Mouse (Mus musculus): ENCODE data around the gene Cpn1.

Gene Cpn1

DNA sequence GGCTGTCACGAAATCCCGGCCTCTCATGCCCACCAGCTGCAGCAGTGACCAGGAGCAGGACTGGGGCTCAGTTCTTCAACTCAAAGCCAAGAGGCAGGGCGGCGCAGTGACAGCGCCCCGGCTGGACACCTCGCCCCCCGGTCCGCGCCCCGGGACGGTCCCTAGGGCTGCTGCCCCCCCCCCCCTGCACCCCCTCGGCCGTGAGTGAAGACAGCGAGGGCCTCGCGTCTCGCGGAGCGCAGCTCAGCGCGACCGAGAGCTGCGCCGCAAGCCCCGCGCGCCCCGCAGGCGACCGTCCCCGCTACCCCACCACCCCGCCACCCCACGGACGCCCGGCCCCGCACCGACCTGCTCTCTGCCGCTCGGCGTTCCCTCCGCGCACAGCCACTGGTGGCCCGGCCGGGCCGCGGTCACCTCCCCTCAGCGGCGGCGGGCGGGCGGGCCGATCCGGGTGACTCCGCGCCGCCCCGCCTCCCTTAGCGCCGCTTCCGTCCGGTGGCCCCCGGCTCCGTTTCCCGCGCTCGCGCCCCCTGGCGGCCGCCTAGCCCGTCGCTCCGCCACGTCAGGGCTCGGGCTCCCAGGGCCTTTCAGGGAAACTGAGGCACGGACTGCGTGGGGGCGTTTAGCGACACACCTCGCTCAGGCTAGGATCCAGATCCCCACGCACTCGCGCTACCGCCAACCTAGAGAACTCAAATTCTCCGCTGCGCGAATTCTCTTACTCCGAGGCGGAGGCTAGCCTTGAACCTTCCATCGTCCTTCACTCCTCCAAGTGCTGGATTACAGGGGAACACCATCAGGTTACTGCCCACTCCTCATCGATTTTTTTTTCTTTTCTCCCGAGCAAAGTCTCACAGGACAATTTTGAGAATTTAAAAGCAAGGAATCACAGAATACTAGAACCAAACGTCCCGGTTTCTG, 46.3 kb downstream of the Cpn1 start, which contains the start of gene Dnmbp:
Gene Dnmbp (minus strand): TSS at position 423 of the 921 bp plus-strand sequence.
- peak in 1 of 2 experiments; percentile 61 for DNase-seq (ENCODE audit: low spot score in 2 of 2)

DNA sequence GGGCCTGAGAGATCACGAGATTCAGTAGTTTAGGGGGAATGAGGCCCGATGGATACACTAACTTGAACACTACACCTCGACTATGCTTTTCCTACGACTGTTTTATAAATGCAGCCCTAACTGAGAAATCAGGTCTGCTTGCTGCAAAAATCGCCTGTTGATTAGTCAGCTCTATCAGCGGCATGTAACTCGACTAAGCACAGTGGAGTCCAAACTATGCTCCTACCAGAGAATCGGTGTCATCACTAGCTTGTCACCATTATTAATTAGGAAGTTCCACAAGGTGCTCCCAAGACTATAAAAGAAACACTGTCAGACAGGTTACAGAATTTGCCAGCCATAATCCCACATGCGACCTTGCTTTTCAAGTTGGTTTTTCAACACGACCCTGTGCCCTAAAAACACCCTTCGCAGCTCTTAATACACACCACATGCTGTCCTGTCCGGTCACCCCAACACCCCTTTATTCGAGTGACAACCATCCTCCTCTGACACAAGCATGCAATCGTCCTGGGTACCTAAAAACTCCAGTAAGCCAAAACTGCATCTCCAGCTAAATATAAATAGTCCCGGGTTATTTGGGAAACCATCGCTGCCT, 47.1 kb downstream of the Cpn1 start:
- DNase-seq (ENCODE audit: low spot score in 2 of 2), result no peak

DNA sequence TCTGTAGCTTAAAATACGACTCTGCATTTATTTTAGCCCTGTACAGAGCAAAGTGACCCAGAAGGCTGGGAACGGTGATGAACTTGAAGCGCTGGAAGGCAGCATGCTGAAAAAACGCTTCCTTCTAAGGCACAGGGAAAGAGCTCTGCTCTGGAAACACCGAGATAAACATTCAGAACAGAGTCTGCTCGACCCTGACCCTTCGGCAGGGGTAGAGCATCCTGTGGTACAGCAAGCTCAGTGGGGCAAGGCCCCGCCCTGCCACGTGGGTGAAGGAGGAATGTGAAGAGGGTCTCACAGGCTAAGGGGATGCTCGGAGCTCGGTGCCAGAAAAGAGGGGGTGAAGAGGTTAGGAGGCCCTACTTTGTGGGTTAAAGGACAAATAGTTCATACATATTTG, 48.0 kb downstream of the Cpn1 start:
- no peak for DNase-seq (ENCODE audit: low spot score in 2 of 2)

DNA sequence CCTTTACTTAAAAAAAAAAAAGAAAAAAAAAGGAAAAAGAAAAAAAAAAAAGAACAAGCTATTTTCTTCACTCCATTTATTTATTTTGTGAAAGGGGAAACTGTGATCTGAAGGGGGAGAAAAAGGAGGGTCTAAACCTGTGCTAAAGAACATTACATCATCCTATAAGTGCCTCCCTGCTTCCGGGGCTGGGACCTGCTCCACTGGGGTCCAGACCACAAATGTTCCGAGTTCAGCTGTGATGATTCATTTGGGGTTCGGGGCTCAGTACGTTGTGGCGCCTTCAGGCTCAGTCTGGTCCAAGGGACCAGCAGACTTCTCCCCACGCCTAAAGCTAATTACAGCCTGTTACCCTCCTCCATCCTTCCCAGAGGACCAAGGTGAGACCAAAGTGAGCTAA, 55.4 kb downstream of the Cpn1 start:
- DNase-seq (ENCODE audit: low spot score in 2 of 2), result no peak

DNA sequence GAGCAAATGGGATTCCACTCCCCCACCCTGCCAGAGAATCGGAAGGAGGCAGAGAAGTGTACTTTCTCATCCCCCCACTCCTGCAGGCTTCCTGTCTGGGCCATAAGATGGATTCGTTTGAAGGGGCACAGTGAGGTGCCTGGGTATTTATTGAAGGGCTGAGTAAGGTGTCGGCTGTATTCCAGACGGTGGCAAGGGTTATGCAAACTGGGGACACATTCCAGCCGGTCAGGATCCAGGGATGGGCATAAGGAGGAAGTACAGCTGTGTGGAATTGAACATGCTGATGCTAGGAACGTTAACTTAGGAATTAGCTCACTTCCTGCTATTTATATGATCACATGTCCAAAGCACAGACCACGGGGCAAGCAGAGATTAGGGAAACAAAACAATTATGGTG, 56.0 kb downstream of the Cpn1 start:
- DNase-seq (ENCODE audit: low spot score in 2 of 2), result no peak

DNA sequence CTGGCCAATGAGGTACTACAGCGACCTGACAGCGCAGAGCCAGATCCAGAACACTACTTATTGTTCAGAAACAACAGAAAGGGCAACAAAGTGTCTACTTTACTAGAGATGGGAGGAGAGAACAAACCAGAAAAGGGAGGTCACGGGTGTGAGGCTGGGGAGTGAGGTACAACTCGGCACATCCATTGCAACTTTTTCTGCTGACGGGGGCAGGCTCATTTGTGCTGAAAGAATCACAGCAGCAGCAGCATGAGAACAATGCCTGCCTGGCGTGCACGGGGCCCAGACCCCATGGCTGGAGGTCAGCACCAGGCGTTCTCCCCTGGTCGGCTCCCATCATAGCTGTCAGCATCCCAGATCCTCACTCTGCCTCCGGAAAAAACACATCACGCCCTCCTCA, 56.5 kb downstream of the Cpn1 start:
- no peak for DNase-seq (ENCODE audit: low spot score in 2 of 2)

DNA sequence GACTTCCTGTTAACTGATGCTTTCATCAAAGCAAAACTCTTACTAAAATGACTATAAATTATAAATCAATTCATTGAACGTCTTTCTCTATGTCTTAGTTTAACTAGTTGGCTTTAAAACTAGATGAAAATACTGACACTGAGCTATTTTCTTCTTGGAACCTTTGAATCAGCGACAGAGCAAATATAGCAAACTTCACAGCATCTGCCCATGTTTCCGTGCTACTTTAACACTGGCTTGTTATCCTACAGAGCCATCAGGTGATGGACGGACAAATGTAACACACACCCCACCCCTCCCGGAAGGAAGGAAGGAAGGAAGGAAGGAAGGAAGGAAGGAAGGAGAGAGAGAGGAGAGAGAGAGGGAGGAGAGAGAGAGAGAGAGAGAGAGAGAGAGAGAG, 58.4 kb downstream of the Cpn1 start:
- DNase-seq (ENCODE audit: low spot score in 2 of 2), result no peak

DNA sequence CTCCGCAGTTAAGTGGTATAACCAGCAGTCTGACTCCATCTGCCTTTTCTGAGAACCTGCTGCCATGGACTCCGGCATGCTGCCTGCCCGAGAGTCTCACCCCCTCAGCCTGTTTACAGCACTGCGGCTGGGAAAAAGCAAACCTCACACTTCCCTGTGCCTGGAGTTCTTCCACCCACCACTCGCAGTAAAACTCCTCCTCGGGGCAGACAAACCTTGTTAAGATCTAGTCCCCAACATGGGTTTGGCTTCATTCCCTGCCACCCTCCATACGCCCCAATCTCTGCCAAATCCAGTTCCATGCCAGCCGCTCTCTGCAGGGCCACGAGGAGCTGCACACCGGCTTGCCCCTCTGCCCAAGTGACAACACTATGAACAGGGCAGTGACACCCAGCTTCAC, 59.3 kb downstream of the Cpn1 start:
- DNase-seq (ENCODE audit: low spot score in 2 of 2), result peak; percentile 32 to 62

DNA sequence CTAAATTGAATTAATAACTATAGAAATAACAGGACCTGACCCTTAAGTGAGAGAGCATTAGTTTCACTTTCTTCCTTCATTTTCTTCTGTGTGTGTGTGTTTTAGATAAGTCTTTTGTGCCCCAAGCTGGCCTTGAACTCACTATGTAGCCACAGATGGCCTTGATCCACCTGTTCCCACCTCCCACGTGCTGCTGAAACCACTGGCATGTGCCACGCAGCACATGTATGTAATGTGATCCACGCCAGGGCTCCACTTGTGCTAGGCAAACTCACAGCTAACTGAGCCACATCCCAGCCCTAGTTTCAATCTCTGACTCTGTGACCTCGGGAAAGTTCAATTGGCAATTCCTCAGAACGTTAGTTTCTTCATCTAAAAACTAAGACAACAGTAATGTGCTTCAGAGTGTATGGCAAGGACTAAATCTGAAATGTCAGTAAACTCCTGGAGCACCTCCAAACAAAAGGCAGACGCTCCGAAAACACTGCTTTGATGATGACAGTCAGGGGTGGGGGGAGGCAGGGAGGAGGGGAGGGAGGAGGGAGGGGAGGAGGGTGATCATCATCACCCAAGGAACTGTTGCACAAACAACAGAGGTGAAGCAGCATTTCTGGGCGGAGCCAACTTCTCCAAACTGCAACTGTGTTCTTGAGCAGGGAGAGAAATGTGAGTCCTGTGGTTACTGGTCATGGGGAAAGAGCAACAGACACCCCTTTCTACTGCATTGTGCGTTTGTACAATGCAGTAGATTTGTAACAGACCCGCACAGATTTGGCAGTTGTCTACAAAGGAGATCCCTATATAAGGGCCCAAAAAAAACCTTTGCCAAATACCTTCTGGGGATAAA, 60.0 kb downstream of the Cpn1 start:
- no peak for DNase-seq (ENCODE audit: low spot score in 2 of 2)

DNA sequence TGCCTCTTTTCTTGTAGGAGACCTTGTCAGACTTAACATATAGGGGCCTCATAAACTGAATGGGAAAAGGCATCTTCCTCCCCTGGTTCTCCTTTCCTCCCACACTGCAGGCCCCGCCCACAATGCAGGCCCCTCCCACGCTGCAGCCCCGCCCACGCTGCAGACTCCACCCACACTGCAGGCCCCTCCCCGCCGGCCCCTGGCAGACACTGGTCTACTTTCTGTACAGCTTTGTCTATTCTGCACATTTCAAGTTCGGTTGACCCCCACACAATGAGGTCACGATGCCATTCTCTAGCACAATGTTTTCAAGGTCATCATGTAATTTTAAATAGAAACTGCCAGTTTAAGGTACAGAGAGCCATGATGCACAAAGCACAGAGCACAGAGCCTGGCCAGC, 62.0 kb downstream of the Cpn1 start:
- no peak for DNase-seq (ENCODE audit: low spot score in 2 of 2)

DNA sequence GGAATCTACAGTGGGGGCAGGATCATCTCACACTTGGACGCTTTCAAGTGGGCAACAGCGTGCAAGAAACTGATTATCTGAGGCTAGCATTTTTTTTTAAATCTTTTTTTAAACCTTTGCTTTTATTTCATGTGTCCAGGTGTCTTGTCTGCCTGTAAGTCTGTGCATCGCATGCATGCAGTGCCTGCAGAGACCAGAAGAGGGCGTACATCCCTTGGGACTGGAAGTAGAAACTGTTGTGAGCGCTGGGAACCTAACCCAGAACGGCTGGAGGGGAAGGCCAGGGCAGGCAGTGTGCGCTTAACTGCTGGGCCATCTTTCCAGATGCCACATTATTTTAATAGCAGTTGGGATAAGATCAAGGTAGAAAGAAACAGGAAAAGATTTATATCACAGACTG, 63.4 kb downstream of the Cpn1 start:
- no peak for DNase-seq (ENCODE audit: low spot score in 2 of 2)

DNA sequence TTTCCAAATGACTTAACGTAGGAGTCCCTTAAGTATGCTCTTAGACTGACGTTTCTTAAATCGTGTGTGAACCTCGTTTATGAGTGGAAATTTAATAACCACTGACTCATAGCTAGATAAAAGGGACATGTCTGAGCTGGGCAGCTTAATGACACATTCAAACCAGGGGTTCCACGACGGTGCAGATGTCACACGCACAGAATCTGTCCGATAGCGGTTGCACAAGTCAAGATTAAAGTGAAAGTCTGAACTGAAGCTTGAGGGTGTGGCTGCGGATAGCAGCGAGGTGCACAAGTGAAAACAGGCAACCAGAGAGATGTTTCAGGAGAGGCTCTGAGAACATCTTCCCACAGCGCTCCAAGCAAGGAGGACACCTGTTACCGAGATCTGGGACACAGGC, 64.9 kb downstream of the Cpn1 start:
- no peak for DNase-seq (ENCODE audit: low spot score in 2 of 2)

DNA sequence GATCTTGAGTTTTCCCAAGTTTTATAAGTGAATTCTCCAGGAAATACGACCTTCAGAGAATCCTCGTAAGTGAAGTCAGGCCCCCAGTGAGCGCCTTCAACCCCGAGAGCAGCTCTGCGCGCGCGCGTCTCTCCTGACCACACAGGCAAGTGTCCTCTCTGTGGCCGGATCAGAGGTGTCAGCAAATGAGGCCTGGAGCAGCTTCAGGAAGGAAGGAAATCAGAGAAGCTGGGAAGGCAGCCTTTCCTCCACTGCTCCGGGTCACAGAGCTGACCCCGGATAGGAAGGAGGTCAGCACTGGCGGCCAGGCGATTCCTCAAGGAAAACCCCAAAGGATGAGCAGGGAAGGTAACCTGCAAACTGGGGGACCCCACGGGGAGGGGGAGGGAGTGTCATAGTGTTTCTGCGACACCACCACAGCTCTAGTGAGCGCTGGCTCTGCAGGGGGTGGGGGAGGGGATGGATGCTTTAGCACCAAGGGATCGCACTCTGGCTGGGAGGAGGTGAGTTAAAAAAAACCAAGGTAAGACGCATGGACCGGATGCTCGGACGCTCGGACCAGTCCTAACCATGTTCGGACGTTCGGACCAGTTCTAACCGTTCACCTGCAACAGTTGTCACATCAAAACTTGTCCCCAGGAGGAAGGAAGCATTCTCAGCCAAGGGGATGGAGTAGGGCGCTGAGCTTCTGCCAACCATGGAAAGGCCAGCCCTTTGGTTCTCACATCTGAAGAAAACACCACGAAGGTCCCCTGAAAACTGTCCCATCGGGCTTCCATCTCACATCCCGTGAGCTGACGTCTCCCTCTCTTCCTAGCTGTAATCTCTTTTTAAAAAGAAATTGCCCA, 65.7 kb downstream of the Cpn1 start:
- DNase-seq (ENCODE audit: low spot score in 2 of 2), result no peak

DNA sequence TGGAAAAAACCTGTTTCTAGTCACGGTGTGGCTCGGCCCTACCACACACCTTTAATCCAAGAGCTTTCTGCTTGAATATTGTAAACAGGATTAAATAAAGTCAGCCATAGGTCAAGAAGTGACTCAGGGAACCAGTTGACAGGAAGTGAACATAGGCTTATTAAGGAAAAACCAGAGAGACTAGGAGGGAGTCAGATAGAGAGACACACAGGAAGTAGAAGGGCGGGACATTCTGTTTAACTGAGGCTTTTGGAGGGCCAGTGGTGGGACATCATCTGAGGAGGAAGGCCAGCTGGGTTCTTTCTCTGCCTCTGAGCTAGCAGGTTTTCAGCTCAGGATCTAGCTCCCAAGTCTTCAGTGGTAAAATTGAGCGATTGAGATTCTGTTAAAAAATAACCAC, 66.5 kb downstream of the Cpn1 start:
- DNase-seq (ENCODE audit: low spot score in 2 of 2), result no peak

DNA sequence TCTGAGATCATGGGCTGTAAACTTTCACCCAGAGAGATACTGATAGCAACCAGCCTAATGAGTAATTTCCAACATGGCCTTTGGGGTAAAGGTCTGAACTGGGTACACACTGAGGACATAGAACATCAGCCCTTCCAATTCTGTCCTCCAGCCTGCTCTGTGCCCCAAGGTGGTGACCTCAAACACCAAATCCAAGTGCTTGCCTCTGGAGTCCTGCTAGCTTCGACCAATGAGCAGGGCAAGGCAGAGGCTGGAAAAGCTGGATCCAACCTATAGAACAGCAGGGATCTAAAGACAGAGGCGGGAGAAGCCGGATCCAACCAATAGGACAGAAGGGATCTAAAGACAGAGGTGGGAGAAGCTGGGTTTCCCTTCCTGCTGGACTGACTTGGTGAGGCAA, 67.5 kb downstream of the Cpn1 start:
- no peak for DNase-seq (ENCODE audit: low spot score in 2 of 2)

DNA sequence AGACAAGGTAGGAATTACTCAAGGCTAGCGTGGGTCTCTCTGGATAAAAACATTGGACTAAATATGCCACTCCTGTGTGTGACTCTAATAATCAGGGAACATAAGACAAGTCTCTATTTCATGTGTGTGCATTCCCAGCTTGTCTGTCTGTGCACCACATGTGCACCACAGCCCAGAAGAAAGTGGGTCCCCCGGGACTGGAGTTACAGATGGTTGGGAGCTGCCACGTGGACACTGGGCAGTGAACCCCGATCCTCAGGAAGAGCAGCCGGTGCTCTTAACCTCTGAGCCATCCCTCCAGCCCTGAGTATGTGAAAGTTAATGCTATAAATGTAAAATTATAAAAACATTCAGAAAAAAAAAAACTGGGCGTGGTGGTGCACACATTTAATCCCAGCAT, 68.6 kb downstream of the Cpn1 start:
- no peak for DNase-seq (ENCODE audit: low spot score in 2 of 2)

DNA sequence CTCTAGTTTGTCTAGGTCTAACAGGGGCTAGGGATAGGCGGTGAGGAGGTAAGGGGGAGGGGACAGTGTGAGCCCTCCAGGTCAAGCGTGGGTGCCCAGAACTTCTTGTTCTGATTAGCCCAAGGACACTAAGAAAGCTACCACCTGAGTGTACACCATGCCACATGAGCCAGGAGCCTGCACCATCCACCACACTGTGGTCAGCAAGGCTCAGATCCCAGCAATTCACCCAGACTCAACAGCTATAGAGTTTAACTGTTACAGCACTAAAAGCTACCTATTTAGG, 69.0 kb downstream of the Cpn1 start:
- DNase-seq (ENCODE audit: low spot score in 2 of 2), result no peak

DNA sequence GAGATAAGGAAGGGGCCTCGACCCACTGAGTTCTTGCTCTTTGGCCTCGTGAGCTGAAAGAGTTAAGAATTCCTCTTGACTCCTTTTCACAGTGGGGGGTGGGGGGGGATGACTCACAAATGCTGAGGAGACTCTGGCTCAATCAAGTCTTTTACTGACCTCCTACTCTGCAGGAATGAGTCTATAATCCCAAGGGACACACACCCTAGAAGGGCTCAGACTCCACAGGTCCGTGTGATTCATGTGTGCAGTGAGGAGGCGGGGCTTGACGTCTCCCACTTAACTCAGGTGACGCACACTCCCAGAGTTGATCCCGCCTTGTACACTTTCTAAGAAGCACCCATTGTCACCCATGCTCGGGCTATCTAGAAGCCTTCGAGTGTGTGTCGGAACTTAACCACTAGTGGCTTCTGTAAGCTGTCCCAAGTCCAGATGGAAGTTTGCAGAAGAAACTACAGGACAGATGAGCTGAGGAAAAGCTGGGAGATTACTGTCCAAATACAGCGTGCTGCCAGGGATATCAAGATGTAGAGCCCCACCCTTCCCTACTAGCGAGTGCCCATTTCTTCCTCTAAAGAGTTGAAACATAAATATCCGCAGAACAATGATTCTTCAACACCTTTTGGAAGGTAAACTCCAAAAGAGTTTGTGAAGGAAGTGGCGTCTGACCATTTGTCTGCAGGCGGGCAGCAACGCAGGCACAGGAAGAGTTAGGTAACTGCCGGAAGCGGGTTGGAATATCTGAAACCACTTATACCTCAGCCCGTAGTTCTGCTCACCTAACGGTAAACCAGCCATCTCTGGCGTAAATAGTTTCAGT, 69.6 kb downstream of the Cpn1 start:
- no peak for DNase-seq (ENCODE audit: low spot score in 2 of 2)

DNA sequence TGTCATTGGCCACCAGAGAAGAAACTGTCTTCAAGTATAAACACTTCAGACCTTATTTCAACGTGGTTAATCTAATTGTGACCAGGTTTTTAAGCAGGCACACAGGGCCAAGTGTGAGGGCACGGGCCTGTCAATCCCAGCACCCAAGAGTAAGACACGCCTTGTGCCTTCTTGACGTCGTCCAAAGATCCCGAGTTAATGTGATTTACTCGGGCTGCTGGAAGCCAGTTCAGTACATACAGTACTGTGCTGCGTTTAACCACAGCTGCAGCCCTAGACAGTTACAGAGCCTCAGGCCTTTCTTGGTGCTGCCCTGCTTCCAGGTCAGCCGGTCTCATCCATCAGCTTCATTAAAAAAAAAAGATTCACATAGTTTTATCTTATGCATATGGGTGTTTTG, 70.9 kb downstream of the Cpn1 start:
- no peak for DNase-seq (ENCODE audit: low spot score in 2 of 2)

DNA sequence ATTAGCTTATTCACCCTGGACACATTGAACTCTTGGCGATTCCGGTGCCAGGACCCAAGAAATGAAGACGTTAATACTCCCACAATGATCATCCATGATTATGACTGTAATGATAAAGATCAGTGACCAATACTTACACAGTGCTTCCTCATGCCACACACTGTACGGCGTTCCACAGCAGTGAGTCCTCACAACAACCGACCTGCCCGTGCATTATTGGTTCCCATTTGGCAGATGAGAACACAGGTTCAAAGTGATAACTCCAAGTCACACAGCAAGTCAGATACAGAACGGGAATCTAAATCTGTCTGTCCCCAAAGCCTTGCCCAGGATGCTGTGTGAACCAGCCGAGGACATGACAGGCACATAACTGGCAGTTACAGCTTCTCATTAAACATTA, 71.4 kb downstream of the Cpn1 start:
- no peak for DNase-seq (ENCODE audit: low spot score in 2 of 2)
